Mouse (Mus musculus) retina, adult 2 months (tissue): ENCODE results near the gene Pbld1.

Experiments used
- DNase-seq: peaks from one replicate; pipeline ENCODE4 v3.0.0-alpha.2; 2012; ENCODE audit warnings: low read depth, low spot score

The Pbld1 gene

DNA sequence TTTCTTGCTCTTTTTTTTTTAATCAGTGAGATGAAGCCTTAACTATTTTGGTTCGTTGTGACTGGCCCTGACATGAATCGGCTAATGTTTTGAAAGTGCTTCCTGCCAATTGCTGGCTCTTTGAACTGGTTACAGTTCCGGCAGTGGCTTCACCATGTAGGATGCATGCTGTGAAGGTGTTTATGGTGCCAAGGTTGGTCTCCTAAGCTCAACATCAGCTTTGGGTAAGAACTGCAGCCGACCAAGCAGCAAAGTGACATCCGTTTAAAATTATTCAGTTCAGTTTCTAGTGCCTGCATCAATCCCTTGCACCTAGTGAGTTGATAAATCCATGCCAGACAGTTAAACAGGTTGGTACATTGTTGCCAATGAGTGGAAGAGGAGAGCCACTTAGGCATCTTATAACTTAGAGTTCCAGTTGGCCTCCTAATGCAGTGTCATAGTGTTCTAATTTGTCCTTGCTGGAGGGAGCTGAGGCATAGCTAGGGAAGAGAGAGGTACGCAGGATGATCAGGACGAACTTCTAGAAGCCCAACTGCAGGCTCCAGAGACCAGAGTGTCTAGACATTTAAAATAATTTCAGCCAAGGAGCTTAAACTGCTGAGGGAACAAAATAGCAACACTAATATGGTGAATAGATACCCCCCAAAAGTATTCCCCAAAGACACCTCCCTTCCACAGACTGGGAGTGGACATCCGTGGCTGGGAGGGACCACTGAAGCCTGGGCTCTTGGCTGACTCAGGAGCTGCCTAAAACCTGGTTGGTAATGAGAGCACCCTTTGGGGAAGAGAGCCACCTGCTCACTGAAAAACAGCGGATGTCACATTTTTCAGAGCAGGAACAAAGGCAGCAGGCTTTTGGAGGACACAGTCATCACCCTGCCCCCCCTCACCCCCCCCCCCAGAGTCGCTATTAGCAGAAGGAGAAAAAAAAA, 32.9 kb downstream of the Pbld1 start:
- DNase-seq: no peak

DNA sequence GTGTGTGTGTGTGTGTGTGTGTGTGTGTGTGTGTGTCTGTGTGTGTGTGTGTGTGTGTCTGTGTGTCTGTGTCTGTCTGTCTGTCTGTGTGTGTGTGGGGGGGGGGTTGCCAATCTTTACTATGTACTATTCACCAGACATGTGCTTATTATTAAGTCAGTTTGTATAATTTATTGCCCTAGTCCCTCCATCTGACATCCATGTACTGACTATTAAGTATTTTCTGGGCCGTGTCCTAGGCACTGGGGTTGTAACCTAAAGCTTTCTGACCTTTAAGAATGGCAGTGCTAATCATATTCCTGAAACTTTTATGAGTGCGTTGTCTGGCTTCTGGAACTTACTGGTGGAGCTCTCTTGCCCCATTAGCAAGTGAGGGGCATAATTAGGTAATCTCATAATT, 36.8 kb downstream of the Pbld1 start:
- DNase-seq: no peak

DNA sequence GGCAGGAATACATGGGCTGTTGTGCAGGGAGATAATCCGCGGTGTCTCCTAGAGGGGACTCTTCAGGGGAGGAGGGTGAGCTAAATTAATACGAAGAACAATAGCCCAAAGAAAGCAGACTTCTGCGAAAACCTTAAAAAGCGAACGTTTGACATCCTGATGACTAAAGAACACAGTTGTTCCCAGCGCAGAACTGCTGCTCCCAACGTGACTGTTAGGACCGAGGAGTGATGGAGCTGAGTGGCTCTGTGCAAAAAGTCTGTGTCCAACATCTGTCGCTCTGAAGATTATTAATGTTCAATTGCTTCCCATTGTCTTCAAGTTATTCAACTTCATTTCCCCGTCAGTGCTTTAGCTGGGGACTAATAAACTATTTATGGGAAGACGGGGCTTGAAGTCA, 38.2 kb downstream of the Pbld1 start:
- DNase-seq: no peak

DNA sequence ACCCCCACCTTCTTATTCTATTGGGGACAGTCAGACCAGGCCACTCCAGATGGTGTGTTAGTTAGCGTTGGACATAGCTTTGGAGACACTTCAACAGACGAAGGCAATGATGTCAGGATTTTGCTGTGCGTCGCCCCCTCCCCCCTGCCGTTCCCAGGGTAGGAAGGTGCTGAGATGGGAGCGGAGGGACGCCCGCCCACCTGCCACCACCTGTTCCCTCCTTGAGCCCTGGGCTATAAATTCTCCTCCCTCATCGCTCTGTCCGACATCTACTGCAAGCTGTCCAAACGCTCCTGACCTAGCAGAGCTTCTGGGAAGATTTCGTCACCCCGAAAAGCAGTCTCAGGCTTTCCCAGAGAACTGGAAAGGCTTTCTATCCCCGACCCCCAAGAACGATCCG, 39.6 kb downstream of the Pbld1 start, which contains the start of gene Atoh7:
Gene Atoh7, plus strand, starts transcription at position 131 of the 400 bp plus-strand sequence.
- no peak for DNase-seq

DNA sequence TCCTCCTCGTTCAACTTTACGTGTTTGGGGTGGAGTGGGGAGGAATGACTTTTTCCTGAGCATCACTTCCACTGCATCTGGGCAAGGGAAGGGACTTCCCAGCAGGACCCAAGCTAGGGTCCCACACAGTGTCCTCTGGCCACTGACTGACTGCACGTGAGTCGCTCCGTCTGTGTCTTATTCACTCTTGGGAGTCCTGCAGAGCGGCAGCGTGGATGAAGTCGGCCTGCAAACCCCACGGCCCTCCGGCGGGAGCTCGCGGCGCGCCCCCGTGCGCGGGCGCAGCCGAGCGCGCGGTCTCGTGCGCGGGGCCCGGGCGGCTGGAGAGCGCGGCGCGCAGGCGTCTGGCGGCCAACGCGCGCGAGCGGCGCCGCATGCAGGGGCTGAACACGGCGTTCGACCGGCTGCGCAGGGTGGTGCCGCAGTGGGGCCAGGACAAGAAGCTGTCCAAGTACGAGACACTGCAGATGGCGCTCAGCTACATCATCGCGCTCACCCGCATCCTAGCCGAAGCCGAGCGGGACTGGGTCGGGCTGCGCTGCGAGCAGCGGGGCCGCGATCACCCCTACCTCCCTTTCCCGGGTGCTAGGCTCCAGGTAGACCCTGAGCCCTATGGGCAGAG, 40.1 kb downstream of the Pbld1 start:
- no peak for DNase-seq

DNA sequence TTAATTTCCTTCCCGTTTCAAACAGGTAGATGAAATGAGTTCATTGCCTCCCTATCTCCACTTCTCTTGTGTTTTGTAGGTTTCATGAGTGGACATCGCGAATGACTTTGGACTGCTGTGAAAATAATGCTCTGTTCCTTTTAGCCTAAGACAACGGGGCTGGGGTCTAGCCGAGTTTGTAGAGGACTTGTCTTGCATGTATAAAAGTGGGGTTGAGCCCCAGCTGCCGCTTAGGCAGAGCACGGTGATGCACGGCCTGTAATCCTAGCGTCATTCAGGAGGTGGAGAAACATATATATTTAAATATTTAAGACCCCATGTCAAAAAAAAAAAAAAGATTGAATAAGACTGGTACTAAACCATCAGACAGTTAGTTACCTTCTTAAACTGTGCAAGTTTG, 40.7 kb downstream of the Pbld1 start:
- no peak for DNase-seq

DNA sequence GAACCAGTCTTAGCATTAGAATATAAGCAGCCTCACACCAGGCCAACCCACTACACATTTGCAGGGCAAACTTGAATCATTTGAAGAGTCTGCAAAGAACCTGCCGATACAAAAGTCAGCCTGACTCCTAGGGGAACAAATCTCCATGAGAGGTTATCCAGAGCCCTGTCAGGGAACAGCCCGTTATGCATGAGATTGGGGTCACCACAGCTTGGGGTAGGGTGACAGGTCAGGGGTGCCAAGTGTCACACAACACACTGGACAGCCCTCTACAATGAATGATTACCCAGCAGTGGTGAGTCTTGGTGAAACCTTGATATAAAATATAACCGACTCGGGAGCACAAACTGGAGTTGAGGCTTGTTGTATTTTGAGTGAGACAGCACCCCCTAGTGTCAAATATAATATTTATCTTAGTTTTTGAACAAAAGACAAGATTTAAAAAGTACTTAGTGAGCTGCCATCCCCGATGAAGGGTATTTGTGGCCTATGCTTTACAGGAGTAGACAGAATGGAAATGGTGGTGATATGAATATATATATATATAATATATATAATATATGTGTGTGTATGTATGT, 53.2 kb downstream of the Pbld1 start:
- DNase-seq: no peak

DNA sequence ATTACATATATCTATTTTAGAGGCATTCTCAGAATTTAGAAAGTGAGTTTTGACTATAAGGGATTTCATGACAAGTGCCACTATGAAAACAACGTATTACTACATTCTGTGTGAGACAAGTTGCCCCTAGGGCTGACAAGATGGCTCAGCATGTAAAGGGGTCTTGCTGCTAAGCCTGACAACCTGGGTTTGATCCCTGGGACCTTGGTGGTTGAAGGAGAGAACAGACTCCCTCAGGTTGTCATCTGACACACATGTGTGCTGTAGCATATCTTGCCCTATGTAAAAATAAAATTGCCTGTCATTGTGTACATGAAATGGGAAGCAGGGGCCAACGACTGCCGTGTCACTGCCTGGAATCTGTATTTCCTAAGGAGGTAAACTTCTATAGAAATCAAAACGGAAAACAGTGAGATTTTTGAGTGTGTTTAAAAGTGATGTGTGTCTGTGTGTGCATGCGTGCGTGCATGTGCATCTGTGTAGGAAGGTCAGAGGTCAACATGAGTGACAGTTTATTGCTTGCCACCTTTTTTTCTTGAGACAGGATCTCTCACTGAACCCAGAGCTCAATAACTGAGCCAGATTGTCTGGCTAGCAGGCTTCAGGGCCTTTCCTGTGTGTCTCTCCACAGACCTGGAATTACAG, 53.9 kb downstream of the Pbld1 start:
- no peak for DNase-seq

DNA sequence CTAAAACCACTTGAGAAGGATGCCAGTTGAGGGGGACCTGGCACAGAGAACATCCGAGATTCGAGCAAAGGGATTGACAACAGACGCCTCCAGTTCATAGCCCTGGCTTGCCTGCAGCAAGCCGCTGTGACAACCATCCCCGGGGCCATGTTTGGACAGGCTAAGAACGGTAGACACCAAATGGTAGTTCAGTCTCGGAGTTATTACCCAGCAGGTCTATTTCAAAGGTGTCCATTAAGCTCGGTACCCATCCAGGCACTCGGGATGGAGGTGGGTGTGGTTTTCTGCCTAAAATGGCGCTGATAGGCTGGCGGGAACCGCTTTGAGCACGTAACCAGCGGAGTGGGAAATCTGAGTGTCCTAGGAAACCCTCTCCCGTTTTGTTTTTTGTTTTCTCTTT, 55.9 kb downstream of the Pbld1 start:
- no peak for DNase-seq

DNA sequence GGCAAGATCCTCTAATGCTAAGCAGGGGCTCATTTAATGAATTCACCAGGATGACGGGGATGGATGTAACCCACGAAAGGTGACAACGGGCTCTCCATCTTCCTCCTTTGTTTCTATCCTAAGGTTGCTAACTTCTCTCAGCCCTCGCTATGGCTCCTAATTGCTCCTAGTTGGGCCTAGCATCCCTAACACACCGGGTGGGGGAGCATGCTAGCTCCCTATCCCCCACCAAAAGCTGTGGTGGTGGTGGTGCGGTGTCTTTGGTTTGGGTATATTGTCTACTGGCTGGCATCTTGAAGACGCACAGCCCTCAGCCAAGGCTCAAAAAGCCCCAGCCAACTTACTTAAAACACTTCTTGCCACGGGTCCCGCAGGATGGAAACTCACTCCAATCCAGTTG, 56.4 kb downstream of the Pbld1 start:
- no peak for DNase-seq

DNA sequence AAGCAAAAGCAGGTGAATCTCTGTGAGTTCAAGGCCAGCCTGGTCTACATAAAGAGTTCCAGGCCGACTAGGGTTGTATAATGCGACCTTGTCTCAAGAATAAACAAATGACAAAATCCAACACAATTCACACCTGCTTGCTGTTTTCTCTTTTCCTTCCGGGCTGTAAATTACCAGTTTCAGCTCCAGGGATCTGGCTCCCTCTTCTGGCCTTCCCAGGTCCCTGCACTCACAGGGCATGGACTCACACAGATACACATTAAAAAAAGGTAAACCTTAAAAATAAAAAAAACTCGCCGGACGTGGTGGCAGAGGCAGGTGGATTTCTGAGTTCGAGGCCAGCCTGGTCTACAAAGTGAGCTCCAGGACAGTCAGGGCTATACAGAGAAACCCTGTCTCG, 57.6 kb downstream of the Pbld1 start:
- no peak for DNase-seq

DNA sequence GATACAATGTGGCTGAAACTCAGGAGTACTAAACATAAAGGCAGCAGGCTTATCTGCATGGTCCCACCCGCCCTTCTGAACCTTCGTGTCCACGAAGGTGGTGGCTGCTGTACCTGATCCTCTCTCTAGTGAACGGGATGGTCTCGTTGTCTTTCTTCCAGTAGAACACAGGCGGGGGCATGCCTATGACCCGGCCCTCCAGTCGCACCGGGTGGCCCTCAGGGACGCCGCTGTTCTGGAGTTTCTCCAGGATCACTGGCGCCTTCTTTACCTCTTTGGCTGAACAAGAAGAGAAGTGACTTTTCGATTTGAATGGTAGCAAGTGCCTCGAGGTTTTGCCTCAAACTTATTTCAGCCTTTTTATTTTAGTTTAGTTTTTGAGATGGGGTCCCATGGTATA, 60.0 kb downstream of the Pbld1 start:
- DNase-seq: no peak

DNA sequence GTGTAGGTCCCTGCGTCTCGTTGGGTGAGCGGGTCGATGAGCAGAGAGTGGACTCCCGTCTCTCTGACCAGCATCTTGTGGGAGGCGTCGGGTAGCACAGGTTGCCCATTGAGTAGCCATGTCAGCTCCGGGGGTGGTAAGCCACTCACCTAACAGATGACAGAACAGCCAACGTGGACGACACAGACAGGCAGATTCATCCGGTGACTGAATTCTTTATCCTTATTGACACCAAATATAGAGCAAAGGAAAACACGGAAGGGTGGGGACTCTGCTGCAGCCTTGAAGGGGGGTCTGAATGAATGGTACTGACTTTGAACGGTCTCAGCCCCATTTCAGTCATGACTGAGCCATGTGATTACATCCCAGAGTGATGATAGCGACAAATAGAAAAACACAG, 62.0 kb downstream of the Pbld1 start:
- no peak for DNase-seq

DNA sequence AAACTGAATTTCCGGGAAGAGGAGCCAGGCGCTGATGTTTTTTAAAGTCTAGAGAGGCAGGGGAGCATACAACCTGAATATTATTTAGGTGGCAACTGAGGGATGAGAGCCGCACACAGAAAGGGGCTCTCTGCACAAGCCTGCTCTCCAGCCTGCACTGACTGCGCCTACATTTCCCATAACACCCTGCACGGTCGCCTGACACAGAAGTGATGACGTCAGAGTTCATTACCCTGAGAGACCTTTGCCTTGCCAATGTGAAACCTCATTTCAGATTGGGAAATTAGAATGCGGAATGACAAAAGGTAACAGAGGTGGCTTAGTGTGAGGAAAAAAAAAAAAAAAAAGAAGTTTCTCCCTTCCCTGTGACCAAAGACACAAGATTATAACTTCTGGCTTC, 62.6 kb downstream of the Pbld1 start:
- DNase-seq: no peak

DNA sequence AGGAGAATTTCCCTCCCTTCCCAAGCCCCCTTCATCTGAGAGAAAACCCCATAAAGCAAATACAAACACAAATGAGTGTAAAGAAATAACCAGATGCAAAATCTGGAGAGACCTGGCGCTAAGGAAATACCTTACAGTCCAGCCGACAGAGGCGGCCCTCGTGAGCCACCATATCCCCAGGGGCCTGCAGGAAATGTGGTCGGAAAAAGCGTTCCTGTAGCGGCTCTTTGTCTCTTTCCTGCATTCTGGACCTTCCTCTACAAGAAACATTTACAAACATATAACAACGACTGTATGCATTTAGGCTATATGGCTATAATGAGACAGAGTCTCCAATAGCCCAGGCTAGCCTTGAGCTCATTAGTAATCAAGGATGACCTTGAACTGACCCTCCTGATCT, 63.2 kb downstream of the Pbld1 start:
- no peak for DNase-seq

DNA sequence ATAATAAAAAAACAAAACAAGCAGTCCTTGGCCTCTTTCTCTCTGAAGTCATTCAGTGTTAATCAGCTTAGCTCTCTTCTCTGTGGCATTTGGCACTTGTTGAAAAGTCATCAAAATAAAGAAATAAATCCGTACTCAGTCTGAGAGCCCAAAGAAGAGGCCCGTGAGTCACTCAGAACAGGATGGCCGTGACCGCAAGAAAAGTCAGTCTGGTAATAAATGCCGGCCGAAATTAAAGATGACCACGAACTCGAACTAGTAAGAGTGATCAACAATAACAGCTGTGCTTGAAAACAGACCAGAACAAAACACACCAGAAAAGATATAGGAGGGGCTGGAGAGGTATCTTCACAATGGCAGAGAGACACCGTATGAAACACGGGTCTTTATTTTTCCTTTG, 64.1 kb downstream of the Pbld1 start:
- DNase-seq: no peak

DNA sequence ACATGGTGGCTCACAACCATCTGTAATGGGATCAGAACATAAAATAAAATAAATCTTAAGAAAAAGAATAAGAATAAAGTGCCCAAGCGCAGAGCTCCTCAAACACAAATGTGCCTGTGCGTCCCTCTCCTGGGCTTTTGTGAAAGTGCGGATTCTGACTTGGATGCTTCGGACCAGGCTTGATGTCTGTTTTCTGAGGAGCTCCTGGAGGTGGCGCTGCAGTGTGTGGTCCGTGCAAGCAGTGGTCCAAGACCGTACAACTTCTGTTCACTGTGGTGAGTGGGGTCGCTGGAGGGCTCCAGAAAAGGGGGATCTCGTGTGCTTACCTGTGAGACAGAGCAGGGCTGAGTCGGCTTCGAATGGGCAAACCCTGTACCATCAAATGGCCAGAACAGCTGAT, 65.4 kb downstream of the Pbld1 start:
- no peak for DNase-seq

DNA sequence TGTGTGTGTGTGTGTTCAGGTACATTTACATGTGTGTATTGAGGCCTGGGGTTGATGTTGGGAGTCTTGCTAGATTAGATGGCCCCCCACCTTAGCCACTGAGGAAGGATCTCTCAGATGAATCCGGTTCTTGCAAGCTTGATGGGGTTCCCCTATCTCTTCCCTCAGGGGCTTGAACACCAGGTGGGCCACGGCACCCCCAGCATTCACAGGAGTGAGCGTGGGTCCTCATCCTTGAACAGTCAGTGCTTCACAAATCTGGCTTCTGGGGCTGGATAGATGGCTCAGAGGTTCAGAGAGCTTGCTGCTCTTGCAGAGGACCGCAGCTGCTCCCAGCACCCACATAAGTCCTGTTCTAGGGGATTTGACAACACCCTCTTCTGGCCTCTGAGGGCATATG, 66.2 kb downstream of the Pbld1 start:
- DNase-seq: no peak

DNA sequence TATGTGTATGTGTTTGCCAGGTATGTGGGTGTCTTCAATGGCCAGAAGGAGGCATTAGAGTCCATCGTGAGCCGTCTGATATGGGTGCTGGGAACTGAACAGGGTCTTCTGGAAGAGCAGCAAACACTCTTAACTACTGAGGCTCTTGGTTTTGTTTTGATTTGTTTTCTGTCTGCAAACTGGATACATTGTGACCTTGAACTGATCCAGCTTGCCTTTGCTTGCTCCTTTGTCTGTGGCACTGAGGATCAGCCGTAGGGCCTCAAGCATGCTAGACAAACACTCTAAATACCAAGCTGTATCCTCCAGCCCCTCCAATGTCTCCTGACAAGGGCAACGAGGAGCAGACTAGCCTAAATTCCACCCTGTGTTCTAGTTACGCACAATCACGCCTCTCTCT, 67.2 kb downstream of the Pbld1 start:
- no peak for DNase-seq
